Mouse (Mus musculus) CH12.LX (cell line): ENCODE measurements around the gene Atp6v0b.

ENCODE experiments used
- CTCF ChIP-seq, 2 experiments: IDR thresholded peaks in 1 of 2; conservative IDR thresholded peaks in 1 of 2; 2 replicates each; pipeline ENCODE4 v1.5.1; 2011 to 2012; ENCODE audit warnings: low read depth in 2 of 2, low read length in 2 of 2, improper control_type of control experiment in 1 of 2, inconsistent platforms in 1 of 2, mild to moderate bottlenecking in 1 of 2, moderate library complexity in 1 of 2
- EP300 ChIP-seq: IDR thresholded peaks from 2 replicates; pipeline ENCODE4 v1.6.1; 2011; ENCODE audit warnings: low read length, improper control_type of control experiment
- KAT2A ChIP-seq: IDR thresholded peaks from 2 replicates; pipeline ENCODE4 v1.6.1; 2012; ENCODE audit warnings: low read length, improper control_type of control experiment, inconsistent platforms; ENCODE audit not compliant: insufficient replicate concordance
- MAX ChIP-seq: IDR thresholded peaks from 2 replicates; pipeline ENCODE4 v1.6.1; 2011; ENCODE audit warnings: low read length, improper control_type of control experiment
- MEF2A ChIP-seq: IDR thresholded peaks from 2 replicates; pipeline ENCODE4 v1.6.1; 2014; ENCODE audit warnings: low read depth, mild to moderate bottlenecking, inconsistent platforms, low read length, improper control_type of control experiment, borderline replicate concordance
- NELFE ChIP-seq: IDR thresholded peaks from 2 replicates; pipeline ENCODE4 v1.6.1; 2011; ENCODE audit warnings: low read depth, low read length, improper control_type of control experiment
- POLR2A ChIP-seq: IDR thresholded peaks from 2 replicates; pipeline ENCODE4 v1.6.1; 2011; ENCODE audit warnings: low read depth, mild to moderate bottlenecking, improper control_type of control experiment, low read length
- RAD21 ChIP-seq: IDR thresholded peaks from 2 replicates; pipeline ENCODE4 v1.6.1; 2011; ENCODE audit warnings: low read depth, mild to moderate bottlenecking, low read length, improper control_type of control experiment, moderate library complexity
- UBTF ChIP-seq: IDR thresholded peaks from 2 replicates; pipeline ENCODE4 v1.6.1; 2012; ENCODE audit warnings: low read depth, mild to moderate bottlenecking, inconsistent platforms, low read length, improper control_type of control experiment, moderate library complexity
- USF1 ChIP-seq: IDR thresholded peaks from 2 replicates; pipeline ENCODE4 v1.6.1; 2014; ENCODE audit warnings: low read depth, mild to moderate bottlenecking, inconsistent platforms, low read length, improper control_type of control experiment
- ZMIZ1 ChIP-seq: IDR thresholded peaks from 2 replicates; pipeline ENCODE4 v1.6.1; 2012; ENCODE audit warnings: low read depth, mild to moderate bottlenecking, inconsistent platforms, low read length, improper control_type of control experiment
- ZNF384 ChIP-seq: IDR thresholded peaks from 2 replicates; pipeline ENCODE4 v1.6.1; 2012; ENCODE audit warnings: low read depth, low read length, improper control_type of control experiment, inconsistent platforms

- TF ChIP-seq KAT2A (no peak), EP300 (no peak), MAX (no peak), POLR2A (no peak), RAD21 (no peak), MEF2A (no peak), CTCF (conservative IDR thresholded peaks at IDR 0.05 in 1 of 2, IDR thresholded peaks at IDR 0.05 in 1 of 2; ENCODE audit: low read depth in 2 of 2, low read length in 2 of 2) (no peak), USF1 (no peak), UBTF (no peak), ZNF384 (no peak), ZMIZ1 (no peak), NELFE (no peak)
Measured at GRCm38 (mm10) chr4:117872471-117872886, 14.7 kb downstream of the Atp6v0b start, which contains the start of gene Ccdc24.
